Mouse (Mus musculus): ENCODE results near the gene Pgf.

DNA sequence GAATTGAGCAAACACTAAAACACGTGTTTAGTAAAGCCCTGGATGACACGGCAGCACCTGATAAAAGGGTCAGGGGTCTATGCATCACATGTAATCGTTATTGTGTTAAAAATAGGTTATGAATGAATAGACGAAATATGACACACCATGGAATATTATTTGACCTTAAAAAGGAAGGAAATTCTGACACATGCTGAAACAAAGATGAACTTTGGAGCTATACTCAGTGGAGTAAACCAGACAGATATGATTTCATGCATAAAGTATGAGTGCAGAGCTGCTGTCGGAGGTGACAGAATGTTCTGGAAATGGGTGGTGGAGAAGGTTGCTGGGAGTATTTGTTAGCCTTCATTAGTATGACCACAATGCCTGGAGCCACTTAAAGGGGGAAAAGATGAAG, 26.1 kb upstream of the Pgf start:
- TF ChIP-seq CTCF (IDR thresholded peaks at IDR 0.05; ENCODE audit: low read depth, low read length), result no peak
- TF ChIP-seq POLR2A (IDR thresholded peaks at IDR 0.05; ENCODE audit: insufficient read depth, low read length), result no peak
- TF ChIP-seq EP300 (IDR thresholded peaks at IDR 0.05; ENCODE audit: insufficient read depth, low read depth, low read length), result no peak

Measured in ES-Bruce4 (cell line).